Mouse (Mus musculus) myocyte (in vitro differentiated cells): Measurements from ENCODE around the gene Wdhd1.

Source experiments
- POLR2AphosphoS2 ChIP-seq: IDR thresholded peaks from one replicate; pipeline ENCODE4 v1.6.1; 2011; ENCODE audit warnings: low read depth, control low read depth; ENCODE audit not compliant: insufficient read length
- SRF ChIP-seq: IDR thresholded peaks from one replicate; pipeline ENCODE4 v1.6.1; 2011; ENCODE audit warnings: low read depth; ENCODE audit not compliant: control insufficient read depth, insufficient read length

DNA sequence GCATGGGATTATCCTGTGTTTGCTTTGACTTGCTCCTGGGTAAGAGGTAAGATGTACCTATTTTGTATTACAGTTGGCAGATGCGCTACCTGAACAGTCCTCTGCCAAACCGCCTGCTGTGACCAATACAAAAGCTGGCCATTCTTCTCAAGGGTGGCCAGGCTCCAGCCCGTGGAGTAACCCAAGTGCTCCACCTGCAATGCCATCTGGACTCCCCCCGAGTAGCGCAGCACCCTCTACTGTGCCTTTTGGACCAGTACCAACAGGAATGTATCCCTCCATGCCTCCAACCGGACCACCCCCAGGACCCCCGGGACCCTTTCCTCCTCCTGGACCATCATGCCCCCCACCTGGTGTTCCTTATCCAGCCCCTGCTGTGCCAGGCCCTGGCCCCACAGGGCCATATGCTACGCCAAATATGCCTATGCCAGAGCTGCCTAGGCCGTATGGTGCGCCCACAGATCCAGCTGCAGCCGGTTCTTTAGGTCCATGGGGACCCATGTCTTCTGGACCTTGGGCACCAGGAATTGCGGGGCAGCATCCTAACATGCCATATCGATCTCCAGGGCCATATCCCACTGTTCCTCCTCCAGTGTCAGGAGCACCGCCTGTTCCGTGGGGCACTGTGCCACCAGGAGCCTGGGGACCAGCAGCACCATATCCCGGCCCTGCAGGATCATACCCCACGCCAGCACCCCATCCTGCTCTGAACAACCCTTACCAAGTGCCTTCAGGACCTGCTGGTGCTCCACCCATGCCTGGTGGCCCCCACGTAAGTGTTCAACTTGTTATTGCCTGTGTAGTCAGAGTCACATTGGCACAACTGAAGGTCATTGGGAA lies 33.9 kb upstream of the Wdhd1 start:
- TF ChIP-seq POLR2AphosphoS2 (peak; percentile 21), SRF (no peak)
